Mouse (Mus musculus) right cerebral cortex, postnatal 10 days (tissue): ENCODE measurements around the gene Ppm1a.
A peak's percentile ranks its signal among the peaks of the same experiment; 100 is the strongest.

Experiments used
- DNase-seq, 2 experiments: peaks; one replicate each; pipeline ENCODE4 v3.0.0; 2021; ENCODE audit warnings: low spot score in 2 of 2

Ppm1a gene

DNA sequence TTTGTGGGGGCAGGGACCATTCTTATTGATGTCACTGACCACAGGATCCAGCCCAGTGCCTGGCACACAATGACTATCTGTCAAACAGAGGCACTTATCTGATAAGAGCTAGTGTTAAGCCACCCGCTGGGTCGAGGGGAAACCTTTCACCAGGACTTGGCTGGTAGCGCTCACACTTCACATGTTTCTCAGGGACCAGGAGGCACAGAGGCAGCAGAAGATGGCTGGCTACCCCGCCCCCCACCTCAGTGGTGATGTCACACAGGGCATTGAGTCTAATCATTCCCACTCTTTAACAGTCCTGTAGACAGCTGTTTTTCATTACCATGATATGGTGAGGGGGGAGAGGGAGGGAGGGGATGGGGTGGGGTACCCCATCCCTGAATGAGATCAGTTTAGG lies at the start of gene Ppm1a:
TSS of gene Ppm1a (plus strand) at position 370 of the 400 bp plus-strand sequence.
- no peak for DNase-seq

- DNase-seq = no peak
Observed at GRCm38 (mm10) chr12:72709981-72710380, 47.3 kb upstream of the Ppm1a start.

DNA sequence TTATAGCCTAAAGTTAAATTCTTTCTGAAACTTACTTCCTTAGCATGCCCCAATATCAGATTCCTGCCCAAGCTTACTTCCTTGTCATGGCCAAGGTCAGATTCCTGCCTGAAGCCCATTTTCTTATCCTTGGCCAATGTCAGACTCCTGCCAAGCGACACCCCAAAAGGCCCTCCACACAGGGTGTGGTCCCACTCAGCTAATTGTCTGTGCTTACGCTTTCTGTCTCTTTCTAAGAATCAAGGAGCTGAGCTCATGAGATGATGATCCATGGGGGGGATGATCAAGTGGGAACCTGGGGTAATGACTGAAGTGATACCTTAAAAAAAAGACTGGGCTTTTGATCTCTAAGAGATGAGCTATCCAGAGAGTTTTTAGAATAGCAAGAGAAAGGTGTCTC lies 42.4 kb upstream of the Ppm1a start:
- DNase-seq = no peak

DNA sequence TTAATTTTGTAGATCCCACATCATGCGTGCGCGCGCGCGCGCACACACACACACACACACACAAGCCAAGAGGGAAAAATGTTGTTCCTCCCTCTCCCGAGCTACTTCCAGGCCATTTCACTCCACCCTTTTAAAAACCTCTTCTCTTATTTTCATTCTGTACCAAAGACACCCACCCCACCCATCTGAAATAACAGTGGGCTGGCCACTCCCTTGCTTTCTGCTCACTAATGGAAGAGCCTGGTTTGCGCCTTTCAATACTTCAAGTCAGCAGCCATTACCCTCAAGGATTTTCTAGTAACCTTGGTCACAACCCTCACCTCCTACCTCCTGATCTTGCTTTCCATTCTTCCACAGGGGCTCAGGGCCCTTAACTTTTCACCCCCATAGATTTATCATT lies 41.4 kb upstream of the Ppm1a start:
- no peak for DNase-seq

- DNase-seq = no peak
Observed at GRCm38 (mm10) chr12:72719046-72719445, 38.2 kb upstream of the Ppm1a start.

DNA sequence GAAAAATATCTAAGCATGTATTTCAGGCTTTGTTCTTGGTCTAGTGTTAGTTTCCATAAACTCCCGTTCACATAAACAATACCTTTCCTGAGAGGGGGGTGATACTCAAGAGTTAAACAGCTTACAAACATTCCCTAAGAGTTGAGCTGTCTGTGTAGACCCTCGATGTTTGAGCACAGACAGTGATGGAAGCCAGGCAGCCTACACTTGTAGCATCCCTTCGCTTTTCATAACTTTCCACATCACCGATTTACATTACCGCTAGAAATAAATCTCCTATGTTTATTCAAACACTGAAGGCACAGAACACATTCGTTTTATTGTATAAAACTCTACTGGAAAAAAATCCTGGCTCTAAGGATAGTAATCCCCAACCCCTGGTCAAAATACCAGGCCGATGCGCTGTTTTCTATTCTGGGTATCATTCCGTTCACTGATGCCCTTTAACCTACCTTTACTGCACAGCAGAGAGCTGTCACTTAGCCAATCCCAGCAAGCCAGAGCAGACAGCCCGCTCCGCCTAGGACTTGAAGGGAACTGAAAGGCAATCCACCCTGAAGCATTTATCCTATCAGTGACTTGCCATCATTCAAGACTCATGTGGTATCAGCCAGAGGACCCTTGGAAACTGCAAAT lies 37.7 kb upstream of the Ppm1a start:
- DNase-seq = no peak

GRCm38 (mm10) chr12:72721710-72722109 lies 35.5 kb upstream of the Ppm1a start:
- DNase-seq = no peak

DNA sequence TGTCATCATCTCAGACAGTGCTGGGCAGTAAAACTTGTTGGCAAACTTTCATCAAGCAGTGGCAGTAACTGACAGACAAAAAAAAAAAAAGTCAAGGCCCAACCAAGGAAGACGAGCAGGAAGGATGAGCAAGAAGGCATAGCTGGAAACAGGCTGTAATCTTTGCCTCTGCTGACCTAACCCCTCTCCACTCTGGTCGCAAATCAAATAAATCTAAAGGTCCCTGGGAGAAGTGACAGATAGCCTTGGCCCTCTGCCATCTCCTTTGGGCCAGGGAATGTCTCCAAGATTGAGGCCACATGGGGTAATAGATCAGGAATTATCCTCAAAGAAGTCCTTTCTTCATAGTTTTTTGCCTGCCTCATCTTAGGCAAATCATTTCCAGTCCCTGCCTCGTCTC lies 33.3 kb upstream of the Ppm1a start:
- DNase-seq = no peak

- no peak for DNase-seq
Observed at GRCm38 (mm10) chr12:72727021-72727420, 30.2 kb upstream of the Ppm1a start.

DNA sequence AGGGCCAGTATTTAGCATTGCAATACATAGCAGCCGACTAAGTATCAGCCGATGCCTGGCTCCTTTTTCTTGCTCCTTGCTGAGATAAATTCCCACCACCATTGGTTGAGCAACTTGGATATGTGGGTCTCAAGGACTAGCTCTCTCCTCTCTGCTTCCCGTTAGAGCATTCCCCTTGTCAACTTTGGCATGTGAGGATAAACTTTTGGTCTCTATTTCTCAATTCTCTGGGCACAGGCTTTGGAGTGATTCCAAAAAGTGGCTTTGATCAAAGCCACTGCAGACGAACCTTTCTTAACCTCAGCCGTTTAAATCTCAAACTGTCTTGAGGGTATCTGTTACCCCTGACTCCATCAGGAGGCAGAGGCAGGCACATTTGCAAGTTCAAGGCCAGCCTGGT lies 29.6 kb upstream of the Ppm1a start:
- DNase-seq = no peak

- no peak for DNase-seq
Observed at GRCm38 (mm10) chr12:72734112-72734511, 23.1 kb upstream of the Ppm1a start.

GRCm38 (mm10) chr12:72741176-72741575 lies 16.1 kb upstream of the Ppm1a start:
- no peak for DNase-seq

DNA sequence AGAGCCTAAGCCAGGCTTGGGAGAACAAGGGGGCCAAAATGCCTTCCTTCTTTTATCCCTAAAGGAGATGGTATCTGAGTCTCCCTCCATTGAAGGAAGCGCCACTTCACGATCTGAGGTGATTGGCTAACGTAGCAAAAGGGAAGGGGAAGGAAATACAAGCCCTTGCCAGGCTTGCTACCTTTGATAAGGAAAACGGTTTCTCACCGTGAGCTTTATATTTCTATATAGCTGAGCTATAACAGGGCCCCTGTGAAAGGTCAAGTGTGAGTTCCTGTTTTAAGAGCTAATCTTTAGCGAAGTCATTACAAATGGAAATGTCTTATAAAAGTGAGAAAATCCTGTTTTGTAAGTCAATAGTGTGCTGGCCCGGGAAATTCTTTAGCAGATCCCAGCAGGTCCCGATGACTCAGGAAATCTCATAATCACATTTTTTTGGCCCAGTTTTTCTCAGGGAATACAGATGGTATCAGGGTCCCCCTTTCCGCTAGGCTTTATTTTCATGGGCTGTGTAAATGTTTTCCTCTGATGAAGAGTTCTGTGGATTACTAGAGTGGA lies 12.4 kb upstream of the Ppm1a start:
- DNase-seq = no peak

DNA sequence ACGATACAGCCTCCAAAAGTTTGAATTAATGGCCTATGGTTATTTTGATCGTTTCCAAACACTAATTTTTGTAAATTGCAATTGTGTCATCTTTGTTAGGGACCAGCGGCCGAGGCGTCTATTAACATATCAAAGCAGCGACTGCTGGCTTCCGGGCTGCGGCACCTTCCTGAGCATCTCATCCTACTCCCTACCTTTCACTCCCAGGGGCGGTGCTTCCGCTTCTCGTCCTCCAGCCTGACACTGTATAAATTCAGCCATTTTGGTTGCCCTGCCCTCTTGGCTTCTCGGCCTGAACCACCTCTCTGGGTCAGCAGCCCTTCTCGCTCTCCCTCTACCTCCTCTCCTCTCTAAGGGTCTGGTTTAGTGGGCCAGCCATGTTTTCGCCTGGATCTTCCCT lies 11.8 kb upstream of the Ppm1a start:
- DNase-seq = no peak

GRCm38 (mm10) chr12:72748341-72748740 lies 8.9 kb upstream of the Ppm1a start:
- no peak for DNase-seq

DNA sequence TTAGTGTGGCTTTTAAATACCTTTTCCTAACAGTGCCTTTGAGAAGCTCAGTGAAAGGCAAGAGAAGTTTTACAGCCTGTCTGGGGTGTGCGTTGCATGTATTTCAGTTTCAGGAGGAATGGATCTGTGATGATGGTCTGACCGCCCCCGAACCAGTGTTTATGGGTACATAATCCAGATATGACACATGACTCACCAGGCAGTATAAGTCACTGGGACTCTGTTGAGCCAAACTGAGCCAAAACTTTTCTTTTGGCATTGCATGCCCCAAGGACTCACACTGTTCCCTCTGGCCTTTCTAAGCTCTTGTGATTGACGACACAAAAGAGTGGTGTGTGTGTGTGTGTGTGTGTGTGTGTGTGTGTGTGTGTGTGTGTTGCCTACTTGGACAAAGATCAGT lies 8.4 kb upstream of the Ppm1a start:
- no peak for DNase-seq

- DNase-seq = no peak
Observed at GRCm38 (mm10) chr12:72749500-72749899, 7.8 kb upstream of the Ppm1a start.

DNA sequence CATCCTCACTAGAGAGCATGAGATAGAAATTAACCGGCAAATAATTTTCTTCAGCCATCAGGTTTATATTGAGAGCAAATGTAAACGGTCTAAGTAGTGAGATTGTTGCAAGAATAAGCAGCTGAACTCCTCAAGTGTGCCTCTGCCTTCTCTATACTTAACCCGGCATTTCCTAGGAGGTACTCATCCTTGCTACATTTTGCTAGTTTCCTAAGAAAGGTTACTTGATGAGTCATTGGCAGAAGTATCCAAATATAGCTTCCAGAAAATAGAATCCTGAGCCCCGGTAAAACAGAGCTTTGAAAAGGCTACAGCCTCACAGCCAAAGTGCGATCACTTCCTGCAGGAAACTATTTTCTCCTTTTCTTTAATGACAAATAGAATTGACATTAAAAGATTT lies 7.2 kb upstream of the Ppm1a start:
- DNase-seq = no peak

DNA sequence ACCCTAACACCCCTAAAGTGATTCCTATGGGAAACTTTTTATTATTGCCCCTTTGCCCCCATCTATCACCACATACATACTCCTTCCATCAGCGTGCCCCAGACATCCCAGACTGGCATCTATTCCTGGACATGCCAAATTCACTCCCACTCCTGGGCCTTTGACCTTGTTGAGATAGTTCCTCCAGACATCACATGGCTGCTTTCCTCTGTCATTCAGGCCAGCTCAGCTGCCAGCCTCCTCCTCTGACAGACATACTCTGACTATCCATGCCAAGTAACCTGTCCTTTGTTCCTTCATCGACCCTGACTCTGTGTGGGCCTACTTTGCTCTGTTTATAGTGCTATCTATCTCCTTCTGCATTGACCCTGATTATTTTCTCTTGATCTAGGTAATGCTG lies 6.6 kb upstream of the Ppm1a start:
- no peak for DNase-seq

DNA sequence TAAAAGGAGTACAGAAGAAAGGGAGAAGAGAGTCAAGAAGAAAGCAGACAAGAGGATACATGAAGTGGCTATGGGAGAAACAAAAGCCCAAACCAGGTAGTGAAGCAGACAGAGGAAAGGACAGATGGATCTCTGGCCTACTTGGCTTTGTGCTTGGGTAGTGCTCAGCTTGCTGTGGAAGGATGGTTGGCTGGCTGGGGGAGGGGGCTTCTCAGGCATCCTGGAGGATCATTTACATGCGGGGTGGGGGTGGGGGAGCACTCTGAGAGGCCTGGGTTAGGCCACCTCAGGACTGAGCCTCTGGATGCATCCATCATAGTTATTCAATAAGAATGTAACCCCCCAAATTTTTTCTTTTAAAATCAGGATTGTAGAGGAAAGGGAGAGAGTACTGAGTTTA lies 341 bp downstream of the Ppm1a start:
- no peak for DNase-seq

DNA sequence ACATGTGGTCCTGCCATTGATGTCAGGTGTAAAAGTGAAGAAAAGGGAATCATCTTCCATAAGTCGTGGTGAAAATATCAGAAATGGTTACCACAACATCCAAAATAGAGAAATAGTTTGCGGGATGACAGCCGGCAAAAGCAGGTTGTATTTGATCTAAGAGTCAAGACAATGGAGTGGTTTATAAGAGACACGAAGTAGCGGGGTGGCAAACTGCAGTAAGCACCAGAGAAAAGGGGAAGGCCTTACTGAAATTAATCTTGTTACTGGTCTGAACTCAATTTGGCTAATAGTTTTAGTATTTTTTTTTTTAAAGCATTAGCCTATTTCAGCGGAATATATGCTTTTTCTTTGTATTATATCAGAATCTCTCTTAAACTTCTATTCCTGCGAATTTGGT lies 2.7 kb downstream of the Ppm1a start:
- no peak for DNase-seq

DNA sequence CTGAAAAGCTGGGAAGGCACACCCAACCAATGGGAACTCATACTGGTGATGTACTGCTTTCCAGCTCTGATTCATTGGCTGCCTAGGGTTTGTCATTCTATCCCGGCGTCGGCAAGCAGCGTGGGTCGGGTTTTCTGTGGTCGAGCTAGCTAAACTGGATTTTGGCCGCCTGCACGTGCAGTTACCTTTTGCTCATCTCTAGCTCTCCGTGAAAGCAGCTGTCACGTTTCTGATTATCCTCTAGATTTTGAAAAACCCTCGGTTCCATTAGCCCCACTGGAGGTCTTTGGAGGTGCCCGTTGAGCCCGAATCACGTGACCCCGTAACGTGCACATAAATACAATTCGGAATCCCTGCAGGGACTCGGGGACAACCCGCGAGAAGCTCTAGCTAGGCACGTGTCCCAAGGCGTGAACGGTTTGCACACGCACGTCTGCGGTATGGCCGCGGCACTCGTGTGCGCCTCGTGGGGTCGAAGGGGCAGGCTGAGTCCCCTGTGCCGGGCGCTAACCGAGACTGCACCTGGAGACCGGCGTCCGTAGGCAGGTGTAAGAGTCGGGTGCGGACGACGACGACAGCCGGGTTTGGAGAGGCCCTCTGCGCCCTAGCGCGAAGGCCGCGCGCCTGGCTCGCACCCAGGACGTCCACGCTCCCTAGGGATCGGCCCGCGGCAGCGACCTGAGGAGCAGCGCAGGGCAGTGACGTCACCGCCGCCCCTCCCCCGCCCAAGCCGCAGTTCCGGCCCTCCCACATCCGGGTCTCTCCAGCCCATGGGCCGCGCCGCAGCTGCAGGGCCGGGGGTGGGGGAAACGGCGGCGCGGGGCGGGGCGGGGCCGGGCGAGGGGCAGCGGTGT lies 3.3 kb downstream of the Ppm1a start:
- DNase-seq = peak; percentile 96

DNA sequence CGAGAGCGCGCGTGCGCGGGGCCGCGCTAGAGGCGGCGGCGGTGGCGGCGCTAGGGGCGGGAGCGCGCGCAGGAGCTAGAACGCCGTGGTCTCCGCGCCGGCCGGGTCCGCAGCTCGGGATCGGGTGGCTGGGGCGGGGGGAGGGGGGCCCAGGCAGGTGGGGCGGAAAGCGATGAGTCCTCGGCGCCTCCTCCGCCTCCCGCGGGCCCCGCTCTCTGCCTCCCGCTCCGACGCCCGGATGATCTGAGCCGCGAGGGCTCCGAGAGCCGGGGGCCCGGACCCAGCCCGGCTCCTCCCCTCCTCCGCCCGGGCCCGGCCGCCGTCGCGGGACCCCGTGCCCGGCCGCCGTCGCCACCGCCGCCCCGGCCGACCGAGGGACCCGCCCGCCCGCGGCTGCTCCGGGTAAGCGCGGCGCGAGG lies 4.0 kb downstream of the Ppm1a start:
- no peak for DNase-seq
